Mouse (Mus musculus) left cerebral cortex, adult 18-20 months (tissue): ENCODE data around the gene Ncor1. TPM values are rescaled to one million over a fixed set of nuclear protein-coding genes. Genes with fewer than 3 reads are reported as not detected.
"Not testable (repeated sequence)": the region's sequence is repeated elsewhere in the genome, so short reads cannot be mapped to it uniquely, and the experiment has no call there.

Source experiments
- DNase-seq, 2 experiments: peaks; one replicate each; pipeline ENCODE4 v3.0.0; 2021 to 2022; ENCODE audit warnings: low spot score in 2 of 2, mixed read lengths in 1 of 2
- long read RNA-seq, 2 experiments: library from polyadenylated mRNA; stranded (forward); transcript quantifications; one replicate each; pipeline ENCODE4 v2.0.0; 2021
- total RNA-seq, 2 experiments: library from RNA; stranded (reverse); gene quantifications; 2 replicates each; pipeline ENCODE4 v1.2.3; 2021

Gene Ncor1
- total RNA-seq: 100 to 1,000 TPM; 271 to 275 TPM
- long read RNA-seq, experiment 1, transcript Ncor1-203 (9 exons, 3,171 nt): major isoform, 28 of 97 reads
- long read RNA-seq, experiment 1, partial matches to known transcripts: 39 of 97 reads
- long read RNA-seq, experiment 1, other reads (novel, unspliced or antisense): 29 of 97 reads
- long read RNA-seq, experiment 2, transcript Ncor1-203 (9 exons, 3,171 nt): major isoform, 14 of 68 reads
- long read RNA-seq, experiment 2, partial matches to known transcripts: 30 of 68 reads
- long read RNA-seq, experiment 2, other reads (novel, unspliced or antisense): 24 of 68 reads

- peak; percentile 79 to 87 for DNase-seq
Observed at GRCm38 (mm10) chr11:62458276-62458724, at the start of gene Ncor1, which contains the start of gene Pigl. Gene Ncor1 (minus strand): TSS chr11:62458541. Gene Pigl (plus strand): TSS chr11:62458460.

- DNase-seq: no peak
Observed at GRCm38 (mm10) chr11:62507683-62508082, 49.3 kb upstream of the Ncor1 start.

GRCm38 (mm10) chr11:62500529-62500928 is 42.2 kb upstream of the Ncor1 start:
- no peak for DNase-seq

- no peak for DNase-seq
Observed at GRCm38 (mm10) chr11:62498802-62499201, 40.5 kb upstream of the Ncor1 start.

- no peak for DNase-seq
Observed at GRCm38 (mm10) chr11:62497181-62497580, 38.8 kb upstream of the Ncor1 start.

GRCm38 (mm10) chr11:62496151-62496715 is 37.9 kb upstream of the Ncor1 start:
- no peak for DNase-seq

GRCm38 (mm10) chr11:62495276-62495801 is 37.0 kb upstream of the Ncor1 start:
- DNase-seq: peak in 1 of 2 experiments; percentile 3

- DNase-seq: peak in 1 of 2 experiments; percentile 17
Observed at GRCm38 (mm10) chr11:62494754-62495275, 36.5 kb upstream of the Ncor1 start.

GRCm38 (mm10) chr11:62493701-62494100 is 35.4 kb upstream of the Ncor1 start:
- DNase-seq: no peak

- no peak for DNase-seq
Observed at GRCm38 (mm10) chr11:62487540-62488350, 29.4 kb upstream of the Ncor1 start.

GRCm38 (mm10) chr11:62486949-62487348 is 28.6 kb upstream of the Ncor1 start:
- no peak for DNase-seq

- no peak for DNase-seq
Observed at GRCm38 (mm10) chr11:62479581-62479980, 21.2 kb upstream of the Ncor1 start.

GRCm38 (mm10) chr11:62478931-62479330 is 20.6 kb upstream of the Ncor1 start:
- DNase-seq: no peak

GRCm38 (mm10) chr11:62476156-62476555 is 17.8 kb upstream of the Ncor1 start:
- no peak for DNase-seq

- DNase-seq: no peak
Observed at GRCm38 (mm10) chr11:62473516-62473915, 15.2 kb upstream of the Ncor1 start.

GRCm38 (mm10) chr11:62470451-62470850 is 12.1 kb upstream of the Ncor1 start:
- no peak for DNase-seq

GRCm38 (mm10) chr11:62467289-62467688 is 8.9 kb upstream of the Ncor1 start:
- not testable (repeated sequence) for DNase-seq

GRCm38 (mm10) chr11:62466546-62466945 is 8.2 kb upstream of the Ncor1 start:
- no peak for DNase-seq

- DNase-seq: no peak
Observed at GRCm38 (mm10) chr11:62465849-62466248, 7.5 kb upstream of the Ncor1 start.

- DNase-seq: no peak
Observed at GRCm38 (mm10) chr11:62464696-62465095, 6.4 kb upstream of the Ncor1 start.

GRCm38 (mm10) chr11:62463225-62463915 is 5.0 kb upstream of the Ncor1 start:
- no peak for DNase-seq
